ENCODE assay signal across 21 mouse cellular contexts in the genomic region with DNA sequence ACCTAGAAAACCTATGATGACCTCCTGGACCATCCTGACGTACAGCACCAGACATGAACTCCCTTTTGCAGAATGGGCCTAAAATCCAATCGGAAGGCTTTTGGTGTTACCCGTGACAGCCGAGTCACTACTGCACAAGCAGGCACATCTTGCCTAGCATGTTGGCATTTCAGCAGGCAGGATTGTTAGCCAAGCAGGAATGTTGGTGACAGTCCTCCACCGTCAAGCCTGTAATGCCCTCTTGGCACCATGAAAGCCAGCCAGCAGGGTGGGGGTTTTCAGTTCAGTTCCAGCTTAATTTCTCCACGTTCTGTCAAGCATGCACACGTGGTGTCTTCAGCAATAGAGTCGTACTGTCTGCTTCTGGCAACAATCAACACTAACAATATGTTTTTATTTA. TPM values are rescaled to one million over a fixed set of nuclear protein-coding genes. Genes with fewer than 3 reads are reported as not detected.
"Had no signal": no experiment of that assay in that cellular context is flagged by ENCODE, and none has a peak within 500 bp of the region (broad histone marks: within the 10 kb centered on the region; RNA-seq: fewer than 3 reads in every experiment).

No protein-coding gene starts in this region.

- H3K4me3 ChIP-seq: limb, embryonic 10.5 days; limb, embryonic 13.5 days; liver, embryonic 12.5 days; liver, embryonic 15.5 days; lung, embryonic 15.5 days; megakaryocyte, embryonic 14.5 days; midbrain, embryonic 10.5 days; midbrain, embryonic 13.5 days; myocyte; neural tube, embryonic 13.5 days had no signal

- H3K27me3 ChIP-seq: limb, embryonic 13.5 days; liver, embryonic 15.5 days; lung, embryonic 15.5 days; neural tube, embryonic 13.5 days had no signal

- H3K9ac ChIP-seq: limb, embryonic 13.5 days; liver, embryonic 12.5 days; liver, embryonic 15.5 days; lung, embryonic 15.5 days; midbrain, embryonic 13.5 days; neural tube, embryonic 13.5 days had no signal

- H3K9me3 ChIP-seq: limb, embryonic 10.5 days; limb, embryonic 13.5 days; liver, embryonic 12.5 days; liver, embryonic 15.5 days; lung, embryonic 15.5 days; midbrain, embryonic 10.5 days; midbrain, embryonic 13.5 days; neural tube, embryonic 13.5 days had no signal

- H3K36me3 ChIP-seq: limb, embryonic 10.5 days; limb, embryonic 13.5 days; liver, embryonic 12.5 days; liver, embryonic 15.5 days; lung, embryonic 15.5 days; midbrain, embryonic 10.5 days; midbrain, embryonic 13.5 days; neural tube, embryonic 13.5 days had no signal

- H3K4me1 ChIP-seq: limb, embryonic 13.5 days; liver, embryonic 12.5 days; liver, embryonic 15.5 days; lung, embryonic 15.5 days; megakaryocyte, embryonic 14.5 days; midbrain, embryonic 10.5 days had no signal

- DNase-seq: kidney, postnatal 14 days; kidney, postnatal 4 days; liver; lung, adult 18-20 months; lung, postnatal 10 days; lung, postnatal 36 days; thymus, adult 2 months; thymus, postnatal 14 days; thymus, postnatal 4 days had no signal

- H3K27ac ChIP-seq: limb, embryonic 10.5 days; limb, embryonic 13.5 days; liver, embryonic 12.5 days; liver, embryonic 15.5 days; lung, embryonic 15.5 days; midbrain, embryonic 10.5 days; midbrain, embryonic 13.5 days; neural tube, embryonic 13.5 days; stomach, postnatal 0 days had no signal

- ATAC-seq: liver, embryonic 12.5 days; midbrain, embryonic 13.5 days; midbrain, embryonic 16.5 days had no signal

- H3K4me2 ChIP-seq: limb, embryonic 13.5 days; liver, embryonic 12.5 days; liver, embryonic 15.5 days; lung, embryonic 15.5 days; midbrain, embryonic 13.5 days; neural tube, embryonic 13.5 days had no signal

RNA-seq across cellular contexts. Expression of gene Nod2, which starts 30.0 kb away (rescaled TPM):
- polyA plus RNA-seq: neural tube, embryonic 13.5 days had no signal
